Mouse (Mus musculus): ENCODE measurements around the gene Rai14.
"Not testable (repeated sequence)": the region's sequence is repeated elsewhere in the genome, so short reads cannot be mapped to it uniquely, and the experiment has no call there.

Gene Rai14

DNA sequence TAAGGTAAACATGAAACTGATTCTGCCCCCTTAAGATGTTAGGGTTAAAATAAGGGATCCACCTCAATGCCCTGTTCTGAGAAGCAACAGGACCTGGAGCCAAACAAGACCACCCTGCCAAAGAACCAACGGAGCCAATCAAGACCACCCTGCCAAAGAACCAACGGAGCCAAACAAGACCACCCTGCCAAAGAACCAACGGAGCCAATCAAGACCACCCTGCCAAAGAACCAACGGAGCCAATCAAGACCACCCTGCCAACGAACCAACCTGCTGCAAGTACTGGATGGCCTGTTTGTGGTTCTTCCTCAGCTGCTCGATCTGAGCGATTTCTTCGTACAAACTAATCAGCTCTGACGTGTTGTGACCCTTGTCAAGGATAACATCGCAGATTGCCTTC is 181.1 kb downstream of the Rai14 start:
- not testable (repeated sequence) for DNase-seq (ENCODE audit: low read depth)

DNA sequence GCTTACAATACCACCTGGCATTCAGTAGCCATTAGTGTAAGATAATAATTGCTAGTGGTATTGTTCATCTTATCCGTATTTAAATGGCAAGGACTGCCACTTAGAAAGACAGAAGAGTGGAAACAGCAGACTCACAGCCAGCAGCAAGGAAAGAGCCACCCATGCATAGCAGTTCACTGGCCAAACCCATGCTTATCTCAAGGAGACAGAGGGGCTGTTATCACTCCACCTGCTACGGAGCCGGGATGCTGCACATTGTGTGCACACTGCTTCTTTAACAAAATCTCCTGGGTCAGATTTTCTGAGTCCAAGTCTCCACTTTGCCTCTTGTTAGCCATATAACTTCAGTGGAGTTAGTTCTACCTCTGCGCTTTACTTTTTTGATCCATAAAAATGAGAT is 183.1 kb downstream of the Rai14 start:
- DNase-seq (ENCODE audit: low read depth): no peak

DNA sequence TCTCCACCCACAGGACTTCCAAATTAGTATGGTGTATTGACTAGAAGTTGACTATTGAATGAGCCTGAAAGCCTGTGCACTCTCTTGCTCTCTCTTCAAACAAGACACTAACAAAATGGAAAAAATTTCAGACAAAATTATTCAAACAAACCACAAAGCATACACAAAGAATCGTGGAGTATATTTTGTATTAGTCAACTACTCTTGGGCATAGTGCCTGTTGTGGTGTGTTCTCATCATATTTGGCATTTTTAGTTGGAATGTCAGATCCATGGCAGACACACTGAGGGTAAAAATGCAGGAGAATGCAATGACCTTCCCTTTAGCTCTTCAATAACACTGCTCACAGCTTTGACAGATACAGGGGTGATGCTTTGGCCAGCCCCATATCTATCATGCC is 188.5 kb downstream of the Rai14 start:
- no peak for DNase-seq (ENCODE audit: low read depth)

All from 416B (cell line).